Mouse (Mus musculus): ENCODE measurements around the gene Trim39.

DNA sequence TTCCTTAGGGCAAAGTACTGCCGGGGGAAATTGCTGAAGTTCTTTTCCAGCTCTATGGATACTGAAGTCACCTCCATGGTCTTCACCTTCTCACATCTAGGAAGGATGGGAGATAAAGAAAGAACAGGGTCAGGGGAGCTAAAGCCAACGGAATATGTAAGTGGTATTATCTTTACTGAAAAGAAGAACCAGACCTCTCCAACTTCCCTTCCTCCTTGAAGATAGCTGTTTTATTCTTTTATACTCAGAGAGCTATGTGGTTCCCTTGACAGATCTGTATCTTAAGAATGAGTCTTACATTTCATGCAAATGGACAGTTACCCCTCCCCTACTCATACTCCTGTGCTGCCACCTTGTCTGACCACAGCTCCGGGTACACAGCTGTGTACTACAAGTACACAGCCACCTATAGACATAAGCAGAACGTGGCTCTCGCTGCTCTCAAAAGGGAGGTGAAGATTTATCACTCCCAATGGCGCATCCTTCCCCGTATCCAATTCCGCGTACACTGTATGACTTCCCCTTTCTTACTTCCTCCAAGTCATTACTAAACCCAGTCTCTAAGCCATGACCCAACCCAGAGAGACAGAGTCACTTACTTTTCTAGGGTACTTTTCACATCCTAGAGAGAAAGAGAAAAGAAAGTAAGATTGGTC lies 10.4 kb downstream of the Trim39 start:
- no peak for TF ChIP-seq POLR2A (IDR thresholded peaks at IDR 0.05; ENCODE audit: control insufficient read depth, low read depth, low read length)
- TF ChIP-seq CTCF (IDR thresholded peaks at IDR 0.05; ENCODE audit: control insufficient read depth, insufficient read depth, insufficient replicate concordance, low read depth, low read length) = no peak

Data from testis, adult 2 months (tissue).